Mouse (Mus musculus) testis, postnatal 14 days (tissue): ENCODE results near the gene Chst1.
A peak's percentile ranks its signal among the peaks of the same experiment; 100 is the strongest.

ENCODE experiments used
- DNase-seq: peaks from one replicate; pipeline ENCODE4 v3.0.0; 2021; ENCODE audit warnings: low spot score

The Chst1 gene

DNA sequence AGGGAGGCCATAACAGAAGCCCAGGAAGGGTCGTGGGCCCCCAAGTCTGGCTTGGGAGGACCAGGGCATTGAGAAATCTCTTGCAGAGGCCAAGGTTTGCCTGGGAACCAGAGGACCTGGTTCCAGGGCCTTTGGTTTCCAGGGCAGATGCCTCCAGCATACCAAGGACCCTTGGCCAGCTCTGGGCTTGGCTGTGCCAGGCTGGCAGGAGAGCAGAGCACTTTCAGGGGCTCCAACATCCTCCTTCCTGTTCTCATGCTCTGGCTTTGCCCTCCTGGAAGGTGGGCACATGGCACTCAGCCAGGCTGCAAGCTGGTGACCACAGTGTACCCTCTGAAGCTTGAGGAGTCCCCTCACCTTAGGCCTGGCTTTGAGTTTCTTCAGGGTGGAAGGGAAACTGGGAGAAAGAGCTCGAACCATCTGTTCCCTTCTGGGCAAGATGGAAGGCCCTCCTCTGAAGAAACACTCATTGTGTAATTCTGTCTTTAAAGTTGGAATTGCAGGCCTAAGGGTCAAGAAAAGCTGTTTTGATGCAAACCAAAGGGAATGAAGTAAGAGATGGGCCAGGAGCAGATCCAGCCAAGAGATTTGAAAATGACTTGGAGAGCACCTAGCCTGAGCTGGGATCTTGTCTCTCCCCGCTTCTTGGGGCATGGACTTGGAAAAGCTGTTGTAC is 10.3 kb downstream of the Chst1 start:
- DNase-seq, result no peak

DNA sequence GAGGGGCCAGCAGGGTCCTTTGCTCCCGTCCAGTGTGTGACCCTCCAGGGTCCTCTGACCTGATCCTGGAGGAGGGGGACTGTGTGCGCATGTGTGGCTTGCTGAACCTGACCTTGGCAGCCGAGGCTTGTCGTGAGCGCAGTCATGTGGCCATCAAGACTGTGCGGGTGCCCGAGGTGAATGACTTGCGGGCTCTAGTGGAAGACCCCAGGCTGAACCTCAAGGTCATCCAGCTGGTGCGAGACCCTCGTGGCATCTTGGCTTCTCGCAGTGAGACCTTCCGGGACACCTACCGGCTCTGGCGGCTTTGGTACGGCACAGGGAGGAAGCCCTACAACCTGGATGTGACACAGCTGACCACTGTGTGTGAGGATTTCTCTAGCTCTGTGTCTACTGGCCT is 14.1 kb downstream of the Chst1 start:
- no peak for DNase-seq

DNA sequence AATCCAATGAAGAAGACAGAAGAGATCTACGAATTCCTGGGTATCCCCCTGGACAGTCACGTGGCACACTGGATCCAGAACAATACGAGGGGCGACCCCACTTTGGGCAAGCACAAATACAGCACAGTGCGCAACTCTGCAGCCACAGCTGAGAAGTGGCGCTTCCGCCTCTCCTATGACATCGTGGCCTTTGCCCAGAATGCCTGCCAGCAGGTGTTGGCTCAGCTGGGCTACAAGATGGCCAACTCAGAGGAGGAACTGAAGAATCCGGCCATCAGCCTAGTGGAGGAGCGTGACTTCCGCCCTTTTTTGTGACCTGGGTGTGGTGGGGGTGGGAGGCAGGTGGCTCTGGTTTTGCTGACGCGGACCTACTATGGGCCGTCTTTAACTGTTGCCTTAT is 14.6 kb downstream of the Chst1 start:
- DNase-seq, result no peak

DNA sequence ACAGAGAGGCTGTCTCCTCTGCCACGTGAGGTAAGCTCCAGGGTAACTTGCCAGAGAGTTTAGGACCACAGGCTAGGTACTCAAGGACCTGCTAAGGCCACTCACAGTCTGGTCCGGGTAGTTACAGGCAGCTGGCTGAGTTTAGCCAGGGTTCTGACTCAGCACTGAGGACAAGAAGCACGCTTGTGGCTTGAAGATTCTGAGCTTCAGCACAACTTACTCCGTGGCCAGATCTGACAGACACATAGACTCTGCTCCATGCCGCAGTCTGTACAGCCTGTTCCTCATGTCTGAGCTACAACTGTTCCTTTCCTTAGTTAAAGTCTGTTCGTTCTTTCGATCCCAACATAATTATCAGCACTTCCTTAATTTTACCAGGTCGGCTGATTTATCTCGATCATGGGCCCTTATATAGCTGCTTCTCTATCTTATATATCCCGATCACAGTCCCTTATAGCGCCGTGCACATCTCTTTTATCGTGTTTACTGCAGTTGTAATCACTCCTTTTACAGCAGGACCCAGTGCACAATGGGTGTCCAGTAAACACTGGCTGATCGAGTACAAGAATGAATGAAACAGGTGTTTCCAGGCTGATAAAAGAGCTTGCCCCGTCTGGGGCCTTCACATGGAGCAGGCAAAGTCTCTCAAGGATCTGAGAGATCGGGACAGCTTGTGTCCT is 17.7 kb downstream of the Chst1 start:
- no peak for DNase-seq

DNA sequence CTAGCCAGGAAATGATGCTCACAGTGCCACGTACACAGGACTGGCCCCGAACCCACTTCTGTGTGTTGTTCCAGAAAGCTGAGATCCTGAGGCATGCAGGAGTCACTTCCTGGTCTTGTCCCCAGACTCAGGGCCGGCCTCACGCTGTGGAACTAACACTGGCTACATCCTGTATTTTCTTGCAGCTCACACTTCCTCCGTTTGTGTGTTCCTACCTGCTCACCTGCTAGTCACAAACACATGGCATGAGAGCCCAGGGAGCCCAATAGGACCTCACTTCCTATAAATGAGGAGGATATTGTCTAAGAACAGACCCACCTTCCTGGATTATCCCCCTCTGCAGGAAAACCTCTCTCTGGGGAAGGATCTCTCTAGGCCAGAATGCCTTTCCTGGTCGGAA is 18.5 kb downstream of the Chst1 start:
- no peak for DNase-seq

DNA sequence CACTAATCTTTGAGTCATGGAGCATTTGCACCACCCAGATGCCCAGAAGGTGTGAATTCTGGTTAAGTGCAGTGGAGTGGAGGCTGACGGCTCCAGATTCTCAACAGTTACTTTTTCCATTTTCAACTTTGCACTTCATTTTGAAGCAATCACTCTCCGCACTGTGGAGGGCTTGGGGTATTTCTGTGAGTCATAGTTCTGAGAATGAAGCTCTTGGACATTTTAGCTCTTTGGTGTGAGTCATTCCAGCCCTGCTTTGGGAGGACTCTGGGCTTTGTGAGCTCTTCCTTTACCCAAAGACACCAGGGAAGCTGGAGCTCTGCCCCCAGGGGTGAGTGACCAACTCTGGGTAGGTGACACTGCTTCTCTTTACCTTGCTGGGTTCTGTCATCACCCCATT is 28.1 kb downstream of the Chst1 start:
- DNase-seq, result no peak

DNA sequence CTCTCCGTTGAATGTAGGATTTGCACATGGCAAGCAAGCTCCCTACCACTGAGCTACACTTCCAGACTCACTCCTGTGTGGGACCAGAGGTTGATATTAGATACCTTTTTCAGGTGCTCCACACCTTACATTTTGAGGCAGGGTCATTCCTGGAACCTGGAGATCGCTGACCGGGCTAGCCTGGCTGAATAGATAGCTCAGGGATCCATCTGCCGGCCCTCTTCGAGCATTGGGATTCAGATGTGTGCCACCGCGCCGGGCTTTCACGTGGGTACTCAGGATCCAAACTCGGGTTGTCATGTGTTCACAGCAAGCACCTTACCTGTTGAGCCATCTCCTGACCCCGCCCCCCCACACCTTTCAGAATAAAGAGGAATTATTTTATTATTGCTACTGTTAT is 31.3 kb downstream of the Chst1 start:
- no peak for DNase-seq

DNA sequence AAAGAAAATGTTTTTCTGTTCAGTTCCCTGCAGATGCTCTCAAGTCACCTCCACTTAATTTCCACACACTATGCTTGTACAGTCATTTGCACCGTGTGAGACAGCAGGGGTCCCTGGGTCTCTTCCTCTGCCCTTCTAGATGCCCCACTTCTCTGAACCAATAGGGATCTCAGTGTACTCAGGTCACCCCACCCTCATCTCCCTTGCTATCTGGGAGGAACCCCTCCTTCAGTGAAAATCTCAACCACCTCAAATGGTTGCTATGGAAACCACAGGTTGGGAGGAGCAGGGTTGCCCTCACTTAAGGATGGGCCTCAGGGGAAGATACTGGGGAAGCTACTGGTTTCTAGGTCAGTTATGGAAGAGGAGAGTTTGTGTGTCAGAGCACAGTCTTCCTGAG is 32.5 kb downstream of the Chst1 start:
- no peak for DNase-seq

DNA sequence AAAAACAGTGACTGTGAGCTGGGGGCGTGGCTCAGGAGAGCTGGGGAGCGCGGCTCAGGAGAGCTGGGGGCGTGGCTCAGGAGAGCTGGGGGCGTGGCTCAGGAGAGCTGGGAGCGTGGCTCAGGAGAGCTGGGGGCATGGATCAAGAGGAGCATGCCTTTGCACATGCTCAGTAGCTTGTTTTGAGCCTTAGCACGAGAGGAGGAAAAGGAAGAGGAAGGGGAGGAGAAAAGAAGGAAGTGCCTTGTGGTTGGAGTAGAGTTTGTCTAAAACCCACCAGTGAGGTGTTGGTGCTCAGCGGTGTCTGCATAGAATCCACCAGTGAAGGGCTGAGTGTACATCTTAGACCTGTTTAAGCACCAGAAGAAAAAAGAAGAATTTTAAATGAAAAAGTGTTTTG is 41.0 kb downstream of the Chst1 start:
- DNase-seq, result peak; percentile 30

DNA sequence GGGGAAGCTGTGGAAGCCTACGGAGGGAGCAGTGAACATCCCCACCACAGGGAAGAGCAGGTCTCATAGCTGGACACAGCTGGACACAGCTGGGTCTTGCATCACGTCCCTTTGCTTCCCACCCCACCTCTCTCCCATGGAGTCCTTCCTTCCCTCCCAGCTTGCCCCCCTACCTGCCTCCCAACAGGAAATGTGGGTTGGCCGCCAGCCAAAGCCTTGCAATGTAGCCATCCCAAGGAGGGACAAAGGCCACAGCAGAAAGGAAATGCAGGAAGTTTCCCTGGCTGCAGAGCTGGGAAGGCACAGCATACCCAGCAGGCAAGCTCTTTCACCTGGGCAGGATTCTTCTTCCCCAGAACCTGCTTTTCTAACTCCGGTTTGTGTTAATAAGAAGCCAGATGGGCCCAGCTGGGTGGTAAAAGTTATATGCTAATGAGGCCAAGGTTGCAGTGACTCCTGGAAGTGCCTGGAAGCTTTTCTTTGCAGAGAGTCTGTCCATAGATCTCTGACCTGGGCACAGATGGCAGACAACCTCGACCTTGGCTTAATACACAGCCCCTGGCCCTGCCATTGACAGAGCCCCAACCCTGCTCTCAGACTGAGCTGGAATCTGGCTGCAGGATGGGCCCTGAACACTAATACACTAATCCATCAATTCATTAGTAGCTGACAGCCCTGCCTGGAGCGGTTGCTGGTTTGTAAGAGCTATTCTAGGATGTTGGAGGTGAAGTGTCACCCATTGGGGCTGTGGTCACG is 46.0 kb downstream of the Chst1 start:
- no peak for DNase-seq

DNA sequence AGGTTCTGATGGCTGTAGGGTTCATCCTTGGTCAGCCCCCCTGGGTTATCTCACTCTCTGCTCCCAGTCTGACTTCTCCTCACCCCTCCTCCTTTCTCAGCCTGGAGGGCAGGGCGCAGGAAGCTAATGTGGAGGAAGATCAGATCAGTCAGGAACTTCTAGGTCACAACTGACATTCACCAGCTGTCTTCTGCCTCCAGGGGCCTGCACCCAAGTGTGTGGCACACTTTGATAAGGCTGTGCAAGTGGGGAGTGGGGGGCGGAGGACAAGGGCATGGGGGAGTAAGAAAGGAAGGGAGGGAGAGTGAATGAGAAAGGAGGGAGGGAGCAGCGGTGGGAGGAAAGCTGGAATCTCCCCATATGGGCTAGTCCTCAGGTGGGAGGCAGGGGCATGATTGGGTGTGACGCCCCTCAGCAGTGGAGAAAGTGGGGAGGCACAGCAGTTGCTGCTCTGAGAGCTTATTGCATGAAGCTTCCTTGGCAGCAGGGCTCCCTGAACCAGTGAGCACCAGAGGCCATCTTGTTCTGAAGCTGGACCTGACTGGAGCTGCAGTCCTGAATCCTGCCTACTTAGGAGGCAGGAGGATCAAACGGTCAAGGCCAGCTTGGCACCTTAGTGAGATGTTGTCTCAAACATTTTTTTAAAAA is 49.8 kb downstream of the Chst1 start:
- no peak for DNase-seq

DNA sequence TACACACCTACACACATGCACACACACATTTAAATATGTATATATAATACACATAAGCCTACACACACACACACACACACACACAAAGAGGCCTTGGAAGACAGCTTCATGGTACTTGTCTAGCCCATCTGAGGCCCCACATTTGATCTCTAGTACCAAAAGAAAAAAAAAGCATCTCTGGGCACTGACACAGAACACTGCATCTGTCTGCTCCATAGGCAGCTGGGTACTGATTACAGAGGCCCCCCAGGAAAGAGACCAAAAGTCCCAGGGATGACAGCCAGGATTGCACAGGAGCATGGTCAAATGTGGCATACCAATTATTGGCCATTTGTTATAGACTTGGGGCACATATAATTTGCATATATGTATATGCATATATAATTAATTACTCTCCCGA is 50.9 kb downstream of the Chst1 start:
- DNase-seq, result no peak

DNA sequence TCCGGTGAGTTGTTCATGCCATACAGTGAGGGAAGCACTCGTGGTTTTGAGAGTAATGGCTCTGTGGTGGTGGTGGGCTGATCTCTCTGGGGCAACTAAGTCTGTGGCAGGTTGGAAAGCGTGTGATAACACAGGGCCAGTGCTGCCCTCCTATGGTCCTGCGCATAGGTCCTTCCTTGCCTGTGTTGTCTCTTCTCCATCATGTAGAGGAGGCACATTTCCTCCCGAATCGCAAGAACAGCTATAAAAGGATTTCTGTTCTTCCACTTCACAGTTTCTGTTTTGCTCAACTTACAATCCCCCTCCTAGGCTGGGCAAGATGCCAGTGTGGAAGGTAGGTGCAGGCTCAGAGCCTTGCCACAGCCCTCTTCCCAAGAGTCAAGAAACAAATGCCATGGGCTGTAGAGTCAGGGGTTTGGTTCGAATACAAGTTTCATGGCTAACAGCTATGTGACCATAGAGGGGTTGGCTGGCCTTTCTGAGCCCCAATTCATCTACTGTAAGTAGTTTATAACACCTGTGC is 51.8 kb downstream of the Chst1 start:
- no peak for DNase-seq

DNA sequence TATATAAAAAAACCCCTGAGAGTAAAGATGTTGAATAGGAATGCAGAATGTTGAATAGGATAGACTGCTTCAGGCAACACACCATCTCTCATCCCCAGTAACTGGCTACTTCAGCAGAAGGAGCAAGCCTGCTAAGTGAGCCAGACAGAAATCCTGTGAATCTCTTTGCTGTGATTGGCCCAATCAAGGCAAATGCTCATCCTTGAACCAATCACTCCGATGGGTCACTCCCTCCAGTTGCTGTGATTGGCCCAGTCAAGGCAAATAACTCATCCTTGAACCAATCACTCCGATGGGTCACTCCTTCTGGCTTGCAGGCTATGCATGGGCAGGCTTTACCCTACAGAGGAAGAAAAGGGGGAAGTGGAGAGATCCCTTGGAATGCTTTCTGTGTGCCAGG is 57.7 kb downstream of the Chst1 start:
- DNase-seq, result no peak

DNA sequence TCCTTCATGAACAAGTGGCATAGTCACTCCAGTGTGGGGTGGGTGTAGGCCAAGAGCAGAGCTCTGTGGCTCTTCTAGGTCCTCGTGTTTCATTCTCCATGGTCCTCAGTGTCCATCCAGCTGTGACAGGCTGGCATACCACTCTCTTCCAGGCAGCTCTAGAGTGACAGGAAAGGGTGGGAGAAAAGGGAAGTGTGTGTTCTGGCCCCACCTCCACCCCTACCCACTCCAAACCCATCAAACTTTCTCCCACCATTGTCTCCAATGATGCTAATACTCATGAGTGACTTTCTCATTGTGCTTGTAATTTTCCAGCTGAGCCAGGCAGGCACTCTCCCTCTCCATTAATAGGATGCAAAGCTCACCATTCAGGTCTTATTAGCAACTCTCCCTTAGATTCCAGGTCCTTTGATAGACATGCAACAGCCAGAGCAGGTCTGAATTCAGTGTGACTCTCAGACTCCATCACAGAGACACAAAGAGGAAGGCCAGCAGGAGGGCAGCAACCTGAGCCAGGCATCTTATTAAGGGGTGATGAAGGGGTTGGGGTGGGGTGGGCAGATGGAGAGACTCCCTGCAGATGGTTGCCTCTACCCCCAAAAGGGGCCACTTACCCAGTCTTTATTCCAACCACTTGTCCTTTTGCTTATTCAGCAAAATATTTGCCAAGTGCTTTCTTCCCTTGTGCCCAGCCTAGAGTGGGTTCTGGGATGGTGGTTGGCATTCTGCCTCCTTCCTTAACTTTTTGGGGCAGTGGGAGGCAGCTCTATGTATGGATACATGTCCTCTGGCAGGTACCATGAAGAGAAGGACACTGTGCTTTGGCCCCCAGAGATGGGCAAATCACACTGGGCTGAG is 59.0 kb downstream of the Chst1 start:
- no peak for DNase-seq

DNA sequence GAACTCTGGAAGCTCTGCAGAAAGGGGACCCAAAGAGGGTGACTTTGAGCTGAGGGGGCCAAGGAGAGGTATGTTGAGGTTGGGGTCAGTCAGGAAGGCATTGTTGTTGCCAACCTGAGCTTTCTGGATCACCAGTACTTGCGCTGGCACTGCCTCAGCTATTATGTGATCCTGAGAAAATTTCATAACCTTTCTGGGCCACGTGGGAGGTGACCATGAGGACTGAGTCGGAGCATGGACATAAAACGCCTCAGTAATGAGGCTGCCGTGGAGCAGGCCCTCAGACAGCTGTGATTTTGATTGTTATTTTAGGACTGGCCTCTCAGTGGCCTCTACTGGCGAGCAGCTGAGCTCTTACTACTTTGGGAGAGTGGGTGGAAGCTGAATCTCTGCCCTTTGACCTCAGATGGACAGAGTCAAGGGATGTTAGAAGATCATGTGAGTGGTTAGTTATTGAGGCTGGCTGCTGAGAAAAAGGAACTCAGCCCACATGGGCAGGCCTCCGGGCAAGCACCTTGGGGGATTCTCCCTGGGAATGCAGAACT is 60.1 kb downstream of the Chst1 start:
- no peak for DNase-seq

DNA sequence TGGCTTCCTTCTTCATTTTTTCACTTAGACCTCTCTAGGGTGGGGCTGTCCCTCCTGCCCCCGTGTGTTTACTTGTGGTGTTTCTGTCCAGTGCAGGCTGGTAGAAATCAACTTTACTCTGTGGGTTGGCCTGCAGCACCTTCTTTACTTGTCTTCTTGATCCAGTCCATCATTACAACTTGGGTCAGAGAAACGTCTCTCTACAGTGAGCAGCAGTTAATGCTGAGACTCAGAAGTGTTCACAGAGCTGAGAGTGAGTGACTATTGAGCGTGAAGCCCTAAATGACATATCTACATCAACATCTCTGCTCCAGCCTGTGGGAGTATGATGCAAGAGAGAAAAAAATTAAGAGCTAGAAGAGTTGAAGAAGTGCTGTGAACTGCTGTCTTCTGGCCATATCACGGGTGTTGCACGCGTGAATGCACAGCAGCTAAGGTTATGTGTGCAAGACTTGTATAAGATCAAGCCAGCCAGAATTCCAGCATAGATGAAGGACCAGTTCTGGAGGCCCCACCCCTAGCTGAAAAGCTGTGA is 63.1 kb downstream of the Chst1 start:
- DNase-seq, result no peak
